Mouse (Mus musculus) MEL (cell line): ENCODE data around the gene Matn4.

ENCODE experiments used
- CTCF ChIP-seq, 3 experiments: IDR thresholded peaks in 2 of 3; conservative IDR thresholded peaks in 1 of 3; 2 replicates each; pipeline ENCODE4 v1.5.1; 2011 to 2012; ENCODE audit warnings: low read length in 3 of 3, low read depth in 2 of 3, mild to moderate bottlenecking in 2 of 3, improper control_type of control experiment in 1 of 3, inconsistent platforms in 1 of 3, mixed read lengths in 1 of 3, moderate library complexity in 1 of 3; ENCODE audit not compliant: control insufficient read depth in 1 of 3, insufficient read depth in 1 of 3, poor library complexity in 1 of 3, severe bottlenecking in 1 of 3
- KAT2A ChIP-seq: conservative IDR thresholded peaks from 2 replicates; pipeline ENCODE4 v1.6.1; 2012; ENCODE audit warnings: low read depth, low read length, improper control_type of control experiment, inconsistent platforms
- TAL1 ChIP-seq: IDR thresholded peaks from 2 replicates; pipeline ENCODE4 v1.6.1; 2012; ENCODE audit warnings: mild to moderate bottlenecking, inconsistent platforms, low read length, moderate library complexity, mixed read lengths

- TF ChIP-seq CTCF (IDR thresholded peaks at IDR 0.05 in 2 of 3, conservative IDR thresholded peaks at IDR 0.05 in 1 of 3; ENCODE audit: control insufficient read depth in 1 of 3, insufficient read depth in 1 of 3, low read depth in 2 of 3, low read length in 3 of 3, poor library complexity in 1 of 3, severe bottlenecking in 1 of 3), result no peak
- TF ChIP-seq KAT2A, result no peak
- TF ChIP-seq TAL1, result no peak
Observed at GRCm38 (mm10) chr2:164426952-164427351, 22.0 kb upstream of the Matn4 start.
